Mouse (Mus musculus) monocyte, adult 5-6 weeks (primary cell): ENCODE measurements around the gene Timm44. TPM values are rescaled to one million over a fixed set of nuclear protein-coding genes. Genes with fewer than 3 reads are reported as not detected.

ENCODE experiments used
- ATAC-seq: fragments of 153-309, 156-312 bp; replicated peaks from 2 replicates; pipeline ENCODE4 v1.8.0; 2017; ENCODE audit warnings: mild to moderate bottlenecking; ENCODE audit not compliant: low TSS enrichment, insufficient number of reproducible peaks, severe bottlenecking, poor library complexity, low FRiP score
- total RNA-seq: library from RNA; stranded (forward); fragments of 200-1000, 200-491, 200-594 nt; gene quantifications from 3 replicates; pipeline ENCODE4 v1.2.3, GENCODE M21; 2017

Gene Timm44
- total RNA-seq, 1 experiment from 2014 or later = 63.5 TPM

GRCm38 (mm10) chr8:4213210-4214005, 62.3 kb downstream of the Timm44 start:
- peak; percentile 18; the same call in 1 of the 2 replicates for ATAC-seq

GRCm38 (mm10) chr8:4212809-4213209, 62.9 kb downstream of the Timm44 start:
- no peak for ATAC-seq

- ATAC-seq = no peak
Measured at GRCm38 (mm10) chr8:4211097-4211496, 64.6 kb downstream of the Timm44 start.

Other genes with a start within 250 kb of the Timm44 start
- gene Cd209f, start 170.1 kb downstream of the Timm44 start, total RNA-seq = not detected in 3 replicates
- not detected in 3 replicates for gene Cd209g, start 141.8 kb downstream of the Timm44 start, total RNA-seq
- gene Evi5l, start 109.3 kb downstream of the Timm44 start, total RNA-seq = 3.0 to 14.6 TPM (median 7.6 TPM) in 3 replicates
- gene Prr36, start 58.5 kb downstream of the Timm44 start, total RNA-seq = 0.19 TPM in 1 of 3 replicates, not detected in the others
- gene Lrrc8e, start 49.1 kb downstream of the Timm44 start, total RNA-seq = 0.11 to 0.19 TPM in 2 of 3 replicates, not detected in the other
- gene Map2k7, start 37.2 kb downstream of the Timm44 start, total RNA-seq = 42.6 to 60.0 TPM (median 43.3 TPM) in 3 replicates
- not detected in 3 replicates for gene Gm49320, start 37.0 kb downstream of the Timm44 start, total RNA-seq
- gene Tgfbr3l, start 27.7 kb downstream of the Timm44 start, total RNA-seq = 0.95 to 1.8 TPM (median 0.97 TPM) in 3 replicates
- gene Snapc2, start 22.8 kb downstream of the Timm44 start, total RNA-seq = 4.6 to 7.5 TPM (median 6.2 TPM) in 3 replicates
- gene Ctxn1, start 16.6 kb downstream of the Timm44 start, total RNA-seq = 0.29 to 1.5 TPM in 2 of 3 replicates, not detected in the other
- gene Ccl25, start 49.3 kb upstream of the Timm44 start, total RNA-seq = 9.8 to 27.9 TPM (median 17.7 TPM) in 3 replicates
- gene Elavl1, start 49.5 kb upstream of the Timm44 start, total RNA-seq = 44.2 to 65.5 TPM (median 46.9 TPM) in 3 replicates
- 7.1 to 13.9 TPM (median 10.2 TPM) in 3 replicates for gene Cers4, start 217.1 kb upstream of the Timm44 start, total RNA-seq